Mouse (Mus musculus): ENCODE measurements at regions not wholly inside any gene's neighbourhood (a gene's known extent, or its start where the extent isn't known, plus 50 kb on each side); places are given as distances from the start of the nearest gene placed in this dataset.

DNA sequence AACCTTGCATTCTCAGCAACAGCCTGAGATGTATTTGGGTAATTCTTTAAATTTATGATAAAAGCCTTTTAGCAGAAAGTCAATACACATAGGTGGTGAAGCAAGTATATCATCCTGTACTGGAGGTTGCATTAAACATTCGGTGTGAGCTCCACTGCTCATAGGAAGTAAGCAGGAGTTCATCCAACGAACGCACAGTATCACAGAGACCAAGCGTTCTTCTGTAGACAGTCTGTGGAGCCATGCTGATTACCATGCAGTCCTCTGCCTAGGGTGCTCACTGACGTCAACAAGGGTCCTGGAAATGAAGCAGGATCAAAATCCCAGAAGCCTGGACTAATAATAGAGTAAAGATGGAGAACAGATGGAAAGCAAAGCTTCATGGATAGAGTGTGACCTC, 391.1 kb upstream of the Mef2c start:
- DNase-seq = no peak

DNA sequence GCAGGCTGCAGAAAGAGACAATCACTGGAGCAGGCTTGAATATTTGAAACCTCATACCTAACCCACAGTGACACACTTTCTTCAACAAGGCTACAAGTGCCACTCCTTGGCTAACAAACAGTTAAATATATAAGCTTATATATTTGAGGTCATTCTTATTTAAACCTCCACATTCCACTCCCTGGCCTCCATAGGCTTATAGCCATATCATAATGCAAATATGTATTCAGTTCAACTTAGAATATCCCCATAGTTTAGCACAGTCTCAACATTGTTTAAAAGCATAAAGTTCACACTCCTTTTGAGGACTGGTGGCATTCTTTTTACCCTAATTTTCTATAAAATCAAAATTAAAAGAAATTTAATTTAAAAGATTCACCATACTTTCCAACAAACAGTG, 390.0 kb upstream of the Mef2c start:
- no peak for DNase-seq

DNA sequence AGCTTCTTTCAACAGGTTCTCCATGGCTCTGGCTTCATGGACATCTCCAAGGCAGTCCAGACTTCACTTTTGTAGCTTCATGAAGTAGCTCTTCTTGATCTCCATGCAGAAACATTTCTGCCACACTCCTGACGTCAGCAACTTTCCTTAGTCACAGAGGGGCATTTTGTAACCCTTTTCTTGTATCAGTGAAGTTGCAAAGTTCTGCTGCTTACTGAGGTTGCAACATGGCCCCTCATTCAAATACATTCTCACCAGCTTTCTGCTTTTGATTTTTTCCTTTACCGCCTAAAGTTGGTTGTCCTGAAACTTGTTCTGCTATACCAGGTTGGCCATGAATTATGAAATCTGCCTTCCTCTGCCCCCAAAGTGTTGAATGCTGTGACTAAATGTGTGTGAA, 389.4 kb upstream of the Mef2c start:
- no peak for DNase-seq

DNA sequence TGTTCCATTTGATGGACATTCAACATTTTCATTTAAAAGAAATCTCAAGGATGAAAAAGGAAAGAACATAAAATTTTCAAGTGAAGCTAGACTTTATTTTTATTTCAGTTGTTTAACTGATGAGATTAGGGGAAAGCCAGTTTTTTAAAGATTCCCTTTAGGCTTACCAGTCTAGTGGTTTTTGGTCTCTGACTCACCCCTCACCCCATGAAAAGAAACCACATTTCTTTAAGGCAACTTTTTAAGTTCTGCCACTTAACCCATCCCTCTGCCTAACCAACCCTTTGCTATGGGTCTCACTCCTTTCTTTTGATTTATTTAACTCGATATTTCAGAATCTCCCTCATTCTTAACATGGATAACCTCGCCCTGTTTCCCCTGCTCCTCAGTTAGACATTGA, 388.1 kb upstream of the Mef2c start:
- no peak for DNase-seq

DNA sequence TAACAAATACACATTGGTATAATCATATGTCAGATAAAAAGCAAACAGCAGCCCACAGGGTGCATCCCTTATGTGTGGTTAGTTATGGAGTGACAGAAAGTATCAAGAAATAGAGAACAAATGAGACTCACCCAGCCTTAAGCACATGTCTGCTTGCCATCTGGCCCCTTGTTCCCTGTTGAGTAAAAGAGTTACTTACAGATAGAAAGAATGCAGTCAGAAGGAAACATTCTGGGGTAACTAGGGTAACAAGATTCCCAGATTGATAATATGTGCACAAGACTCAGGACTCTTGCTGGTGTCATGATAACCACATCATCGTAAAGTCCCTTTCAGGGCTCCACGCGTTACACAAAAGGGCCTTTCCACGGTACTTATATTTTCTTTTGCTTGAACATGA, 383.5 kb upstream of the Mef2c start:
- DNase-seq = no peak

DNA sequence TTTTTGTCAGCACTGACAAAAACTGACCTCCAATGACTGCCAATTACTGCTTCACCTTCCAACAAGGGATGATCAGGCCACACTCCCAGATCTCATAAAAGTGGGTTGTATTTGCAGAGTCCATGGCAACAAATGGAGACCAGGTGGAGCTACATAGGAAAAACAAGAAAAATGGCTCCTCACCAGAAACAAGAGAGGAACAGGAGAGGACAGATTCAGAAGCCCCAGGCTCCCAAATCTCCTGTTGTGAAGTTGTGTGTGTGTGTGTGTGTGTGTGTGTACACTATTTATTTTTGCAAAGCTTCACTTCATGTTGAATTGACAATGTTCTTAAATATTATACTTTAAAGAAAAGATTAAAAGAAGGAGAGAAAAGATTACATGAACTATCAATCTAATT, 380.2 kb upstream of the Mef2c start:
- DNase-seq = no peak

DNA sequence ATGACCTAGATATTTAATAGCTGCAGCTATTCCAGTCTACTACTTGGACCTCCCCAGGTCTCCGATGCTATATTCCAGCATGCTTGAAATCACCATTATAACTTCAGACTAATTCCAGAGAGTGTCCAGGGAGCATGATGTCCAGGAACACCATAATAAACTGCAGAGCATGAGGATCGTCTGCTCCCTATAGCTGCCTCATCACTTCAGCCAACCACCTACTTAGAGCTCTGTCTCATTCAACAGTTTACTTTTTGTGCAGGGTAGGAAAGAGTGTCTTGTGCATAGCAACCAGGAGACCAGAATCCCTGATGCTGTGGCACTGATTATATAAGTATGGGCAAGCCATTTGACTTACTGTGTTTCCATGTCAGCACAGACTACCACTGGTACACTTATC, 379.2 kb upstream of the Mef2c start:
- DNase-seq = no peak

DNA sequence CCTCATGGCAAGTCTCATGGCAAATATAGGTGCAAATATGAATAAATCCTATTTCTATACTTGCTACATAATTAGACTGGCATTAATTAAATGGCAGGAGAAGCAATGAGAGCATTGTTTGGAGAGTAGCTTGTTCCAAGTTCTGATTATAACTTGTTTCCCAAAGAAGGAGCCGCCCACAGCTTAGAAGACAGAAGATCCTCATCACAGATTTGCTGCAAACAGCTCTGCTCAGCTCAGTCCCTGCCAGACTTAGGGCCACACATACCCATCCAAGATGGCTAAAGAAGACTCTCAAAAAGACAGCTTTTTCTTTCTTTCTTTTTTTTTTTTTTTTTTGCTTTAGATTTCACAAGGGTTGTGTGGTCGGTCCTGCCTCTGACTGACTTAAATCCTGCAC, 377.4 kb upstream of the Mef2c start:
- DNase-seq = no peak

DNA sequence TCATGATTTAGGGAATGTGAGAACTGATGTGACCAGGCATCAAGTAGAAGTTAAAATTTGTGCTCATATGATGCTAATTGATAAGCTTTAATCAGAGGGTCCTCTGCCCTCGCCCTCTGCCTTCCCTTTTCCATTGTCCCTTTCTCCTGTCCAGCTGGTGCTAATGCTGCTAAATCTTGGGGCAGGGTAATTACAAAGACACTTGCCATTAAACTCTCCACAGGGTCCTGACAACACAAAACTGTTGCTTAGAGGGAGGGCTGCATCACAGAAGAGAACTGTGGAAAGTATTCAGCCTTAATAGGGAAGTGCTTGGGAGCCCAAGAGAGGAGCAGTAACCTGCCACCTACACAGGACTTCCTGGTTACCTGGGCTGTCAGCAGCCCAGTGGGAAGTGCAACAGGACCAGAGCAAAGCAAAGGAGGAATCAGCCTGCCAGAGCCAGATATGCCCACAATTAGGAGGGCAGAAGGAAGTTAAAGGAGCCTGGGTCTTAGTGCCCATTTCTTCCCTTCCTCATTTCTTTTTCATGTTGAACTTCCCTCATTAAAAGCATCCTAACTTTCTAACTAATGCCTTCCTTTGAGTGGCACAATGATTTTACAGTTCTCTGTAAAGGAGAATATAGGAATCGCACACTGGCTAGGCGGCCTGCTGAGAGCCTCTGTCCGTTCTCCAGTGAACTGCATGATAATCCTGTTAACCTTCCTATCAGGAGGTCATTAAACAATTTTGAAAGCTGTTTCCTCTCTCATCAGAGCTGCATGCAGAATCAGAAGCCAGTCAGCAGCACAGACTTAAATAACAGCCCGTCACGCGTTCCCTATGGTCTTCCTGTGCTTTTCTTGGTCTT, 372.5 kb upstream of the Mef2c start:
- no peak for DNase-seq

DNA sequence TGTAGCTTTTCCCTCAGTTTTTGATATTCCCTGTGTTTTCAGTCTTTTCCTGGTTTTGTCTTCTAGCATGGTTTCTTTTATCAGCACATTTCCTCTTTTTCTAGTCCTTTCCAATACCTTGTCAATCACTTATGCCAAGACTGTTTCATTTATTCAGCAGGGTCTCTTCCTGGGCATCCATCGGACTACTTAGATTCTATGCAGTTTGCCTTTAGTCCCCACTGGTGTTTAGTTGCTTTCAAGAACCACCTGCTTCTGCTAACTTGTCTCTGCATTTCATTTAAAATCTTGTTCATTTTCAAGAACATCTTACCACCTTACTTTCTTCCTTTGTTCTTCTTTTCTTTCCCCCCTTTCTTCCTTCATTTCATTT, 371.9 kb upstream of the Mef2c start:
- DNase-seq = no peak

DNA sequence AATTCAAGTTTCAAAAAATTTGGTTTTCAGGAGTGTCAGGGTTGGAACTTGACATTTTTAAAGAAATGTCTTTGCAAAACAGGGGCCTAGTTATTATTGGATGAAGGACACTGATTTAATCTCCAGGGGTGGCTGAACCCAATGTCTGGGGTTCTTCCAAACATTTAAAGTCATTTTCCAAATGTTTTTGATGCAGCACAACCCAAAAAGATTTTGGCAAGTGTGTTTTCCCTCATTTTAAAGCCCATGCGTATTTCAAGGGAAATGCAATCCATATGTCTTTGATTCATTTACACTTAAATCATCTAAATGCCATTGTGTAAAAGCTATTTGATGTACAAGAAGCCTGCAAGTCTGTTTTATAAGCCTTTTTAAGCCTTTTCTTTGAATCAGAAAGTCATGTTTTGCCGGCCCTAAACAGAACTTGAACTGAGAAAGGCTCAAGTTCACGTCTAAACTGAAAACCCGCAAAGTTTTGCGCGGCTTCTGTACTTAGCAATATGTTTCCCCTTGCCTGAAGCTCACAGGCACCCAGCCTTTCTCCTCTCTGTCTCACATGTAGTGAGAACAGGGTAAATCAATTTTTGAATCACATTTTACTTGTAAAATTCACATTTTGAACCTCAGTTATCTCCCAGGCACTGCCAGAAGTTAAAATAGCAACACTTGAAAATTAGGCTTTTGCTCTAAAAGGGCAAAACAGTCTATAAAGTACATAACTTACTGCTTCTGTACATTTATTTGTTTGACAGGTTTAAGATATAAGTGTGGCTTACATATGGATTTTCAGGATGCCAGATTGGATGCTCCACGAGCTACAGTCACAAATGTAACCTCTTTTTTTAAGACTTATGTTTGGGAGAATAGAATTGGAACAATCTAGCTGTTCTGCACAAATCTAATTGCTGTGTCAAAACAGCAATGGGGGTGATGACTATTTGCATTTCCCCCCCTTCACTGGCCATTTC, 370.9 kb upstream of the Mef2c start:
- no peak for DNase-seq

DNA sequence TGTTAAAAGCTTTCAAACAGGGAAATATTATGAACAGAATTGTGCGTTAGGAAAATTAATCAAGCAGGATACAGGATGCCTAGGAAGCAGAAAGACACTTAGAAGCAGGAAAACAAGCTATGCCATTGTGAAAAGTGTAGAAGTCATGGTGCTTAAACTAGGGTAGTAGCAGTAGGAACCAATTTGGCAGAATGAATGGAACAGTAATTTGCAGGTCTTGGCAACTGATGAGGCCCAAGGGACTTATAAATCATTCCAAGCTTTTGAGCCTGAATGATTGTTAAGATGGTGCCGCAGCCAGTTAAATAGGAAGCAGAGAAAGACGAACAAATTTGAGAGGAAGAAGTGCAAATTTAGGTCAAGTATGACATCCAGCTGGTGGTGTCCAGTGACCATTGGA, 360.5 kb upstream of the Mef2c start:
- DNase-seq = no peak

DNA sequence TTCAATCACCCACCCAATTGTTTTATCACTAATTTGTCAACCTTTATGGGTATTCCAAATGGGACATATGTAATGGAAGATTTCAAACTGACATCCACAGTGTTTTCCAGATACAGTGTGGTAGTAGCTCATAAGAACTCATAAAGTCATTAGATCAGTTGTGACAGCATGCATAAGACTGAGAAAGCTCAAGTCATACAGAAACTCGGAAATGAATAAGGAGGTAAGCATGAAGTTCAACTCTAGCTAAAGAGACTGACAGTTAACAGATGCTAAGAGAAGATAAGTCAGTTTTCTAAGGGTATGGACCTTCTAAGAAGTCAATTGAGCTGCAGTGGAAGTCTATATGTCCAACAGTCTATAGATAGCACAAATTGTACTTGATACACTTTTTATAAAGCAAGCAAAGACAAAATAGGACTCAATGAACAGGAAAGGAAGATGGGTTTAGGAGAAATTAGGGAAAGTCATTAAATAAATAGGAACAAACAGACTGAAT, 349.2 kb upstream of the Mef2c start:
- no peak for DNase-seq

DNA sequence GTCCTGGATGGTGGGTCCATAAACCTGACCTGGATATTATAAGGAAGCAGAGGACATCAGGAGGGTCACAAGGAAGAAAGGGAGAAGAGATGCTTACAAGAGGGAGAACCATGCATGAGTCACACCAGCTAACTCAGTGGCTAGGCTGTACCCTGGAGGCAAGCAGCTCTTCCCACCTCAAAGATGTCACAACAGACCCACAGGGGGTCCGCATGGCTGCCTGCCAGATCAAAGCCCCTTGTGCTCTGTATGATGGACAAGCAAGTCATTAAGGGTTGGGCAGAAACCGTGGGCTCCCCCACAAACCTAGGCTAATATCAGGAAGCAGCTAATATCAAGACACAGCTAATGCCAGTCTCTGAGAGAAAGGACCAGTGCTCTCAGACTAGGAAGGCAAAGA, 343.9 kb upstream of the Mef2c start:
- DNase-seq = no peak

DNA sequence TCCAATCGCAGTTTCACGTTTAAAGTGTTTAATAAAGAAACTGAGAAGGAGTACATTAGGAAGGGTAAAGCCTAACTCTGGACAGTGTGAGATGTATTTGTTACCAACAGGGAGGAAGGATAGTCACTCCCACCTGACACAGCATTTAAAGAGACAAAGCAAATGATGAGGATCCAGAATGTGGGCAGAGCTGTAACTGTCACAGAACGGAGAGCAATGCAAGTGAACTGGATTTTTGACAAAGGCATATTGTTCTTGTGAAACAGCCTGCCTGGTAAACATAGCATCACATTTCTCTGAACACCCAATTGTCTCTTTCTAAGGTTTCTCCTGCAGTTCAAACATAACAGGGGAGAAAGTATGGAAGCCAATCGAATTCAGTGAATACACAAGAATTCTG, 341.1 kb upstream of the Mef2c start:
- no peak for DNase-seq

DNA sequence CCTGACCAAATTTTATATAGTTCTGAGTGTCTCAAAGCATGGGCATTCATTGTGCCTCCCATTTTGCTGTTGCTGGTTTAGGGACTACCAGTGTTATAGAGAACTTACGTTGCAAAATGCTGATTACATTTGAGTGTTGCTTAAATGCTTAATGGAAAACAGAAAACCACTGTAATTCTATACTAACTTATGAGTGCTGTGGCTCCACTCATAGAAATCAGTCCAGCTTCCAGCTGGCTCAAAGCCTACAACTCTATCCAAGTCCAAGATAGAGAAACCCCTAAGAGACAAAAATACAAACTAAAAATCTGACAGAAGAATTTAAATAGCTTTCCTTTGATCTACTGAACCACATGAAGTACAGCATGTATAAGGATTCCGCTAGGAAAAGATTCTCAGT, 328.7 kb upstream of the Mef2c start:
- DNase-seq = no peak

DNA sequence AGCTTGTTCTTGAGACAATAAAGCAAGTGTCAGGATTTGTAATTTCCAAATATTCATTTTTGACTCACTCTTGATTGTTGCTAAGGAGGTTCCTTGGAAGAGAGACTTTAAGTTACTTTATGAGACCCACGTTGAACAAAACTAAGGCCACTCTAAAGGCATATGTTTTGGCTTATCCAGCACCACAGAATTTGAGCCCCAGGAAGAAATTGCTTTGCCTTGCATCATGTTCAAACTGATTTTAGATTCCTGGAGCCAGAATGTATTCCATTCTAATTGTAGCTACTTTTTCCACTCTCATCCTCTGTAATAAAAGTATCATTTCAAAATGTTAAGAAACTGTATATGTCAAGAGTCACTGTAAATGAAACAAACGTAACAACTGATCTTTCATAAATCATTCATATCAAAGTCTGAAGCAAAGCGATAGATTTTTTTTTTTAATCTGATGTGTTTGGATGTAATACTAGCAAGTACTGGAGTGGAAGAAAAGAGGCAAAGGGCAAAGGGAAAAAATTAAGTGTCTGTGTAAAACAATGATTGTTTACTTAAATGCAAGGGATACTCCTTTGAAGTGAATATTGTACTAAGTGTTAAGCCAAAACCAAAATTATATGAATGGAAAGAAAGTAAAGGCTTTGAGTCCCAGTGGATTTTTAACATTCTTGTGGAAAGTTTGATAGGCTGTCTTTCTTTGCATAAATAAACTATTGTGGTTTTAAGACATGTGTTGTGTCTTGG, 301.7 kb upstream of the Mef2c start:
- no peak for DNase-seq

DNA sequence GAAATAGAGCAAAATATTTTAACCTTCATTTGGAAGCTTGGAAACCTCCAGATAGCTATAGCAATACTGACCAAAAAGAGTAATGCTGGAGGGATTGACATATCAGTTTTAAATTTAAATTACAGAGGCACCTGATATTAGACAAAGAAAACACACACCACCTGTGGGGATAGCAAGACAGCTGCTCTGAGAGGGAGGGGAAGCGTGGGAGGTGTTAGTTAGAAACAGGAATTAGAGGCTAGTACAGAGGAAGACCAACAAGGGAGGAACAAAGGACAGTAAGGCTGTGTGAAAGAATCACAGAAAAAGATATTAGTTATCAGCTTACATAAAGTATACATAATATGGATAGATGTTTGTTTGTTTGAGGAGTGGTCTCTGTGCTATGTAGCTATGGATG, 297.2 kb upstream of the Mef2c start:
- no peak for DNase-seq

DNA sequence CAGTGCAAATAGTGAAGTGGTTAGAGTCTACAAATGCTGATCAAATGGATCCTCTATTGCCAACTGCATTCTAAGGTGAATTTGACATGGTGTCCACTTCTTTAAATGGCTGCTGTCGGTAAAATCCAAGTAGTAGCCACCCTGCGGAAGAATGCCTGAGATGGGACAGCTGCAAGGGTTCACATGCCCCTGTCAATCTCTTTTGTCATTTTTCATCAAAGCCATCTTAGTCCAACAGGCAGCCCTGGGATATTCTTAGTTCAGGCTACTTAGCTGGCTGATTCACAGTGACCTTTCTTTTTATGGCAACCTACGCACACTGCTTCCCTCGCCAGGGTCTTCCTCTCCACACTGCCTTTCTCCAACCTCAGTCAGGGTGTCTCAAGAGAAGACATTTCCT, 296.3 kb upstream of the Mef2c start:
- DNase-seq = no peak

DNA sequence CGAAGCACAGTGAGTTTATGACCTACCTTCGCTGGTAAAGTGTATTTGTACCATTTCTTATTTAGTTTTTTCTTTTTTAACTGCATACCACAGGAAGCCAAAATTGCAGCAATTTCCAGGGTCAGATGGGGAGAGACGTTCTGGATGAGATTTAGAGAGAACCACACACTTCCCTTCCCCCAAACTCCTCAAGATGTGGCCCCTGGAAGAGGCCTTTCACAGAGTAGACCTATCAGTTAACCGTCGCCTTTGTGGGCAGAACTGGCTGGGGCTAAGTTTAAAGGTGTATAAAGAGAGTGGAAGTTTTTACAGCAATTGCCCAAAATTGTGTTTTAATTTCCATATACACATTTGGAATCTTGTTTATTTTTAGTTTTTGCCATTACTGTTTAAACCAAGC, 295.7 kb upstream of the Mef2c start:
- DNase-seq = no peak

DNA sequence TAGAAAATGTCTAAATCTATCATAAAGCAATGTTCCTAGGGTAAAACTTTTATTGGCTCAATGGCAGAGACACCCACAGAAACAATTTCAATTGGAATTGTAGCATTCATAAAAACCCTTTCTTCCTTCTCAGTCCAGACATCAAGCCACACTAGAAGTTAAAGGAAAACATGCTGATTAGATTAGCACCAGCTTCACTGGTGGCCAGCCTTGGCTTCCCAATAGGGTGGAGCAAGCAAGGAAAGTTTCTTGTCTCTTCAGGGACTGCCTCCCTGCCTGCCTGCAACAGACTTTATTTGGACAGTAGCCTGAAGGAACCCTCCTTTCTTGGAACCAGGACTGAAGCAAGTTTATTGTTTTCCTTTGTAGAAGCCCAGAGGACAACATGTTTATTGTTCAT, 289.0 kb upstream of the Mef2c start:
- DNase-seq = no peak

DNA sequence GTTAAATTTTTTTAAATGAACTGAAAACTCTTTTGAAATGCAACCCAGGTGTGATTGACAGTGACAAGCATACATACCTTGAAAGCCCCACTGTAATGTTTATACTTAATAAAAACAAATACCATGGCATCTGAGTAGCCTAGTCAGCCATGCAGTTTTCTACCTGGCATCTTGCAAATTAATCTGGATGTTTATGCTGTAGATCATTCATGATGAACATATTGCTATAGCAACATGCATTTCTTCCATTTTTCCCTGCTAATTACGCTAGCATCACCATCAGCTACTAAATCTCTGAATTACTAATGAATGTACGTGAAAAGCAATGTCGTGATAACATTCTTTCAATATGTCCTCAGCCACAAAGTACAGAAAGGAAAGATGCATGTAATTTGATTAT, 287.4 kb upstream of the Mef2c start:
- DNase-seq = no peak

DNA sequence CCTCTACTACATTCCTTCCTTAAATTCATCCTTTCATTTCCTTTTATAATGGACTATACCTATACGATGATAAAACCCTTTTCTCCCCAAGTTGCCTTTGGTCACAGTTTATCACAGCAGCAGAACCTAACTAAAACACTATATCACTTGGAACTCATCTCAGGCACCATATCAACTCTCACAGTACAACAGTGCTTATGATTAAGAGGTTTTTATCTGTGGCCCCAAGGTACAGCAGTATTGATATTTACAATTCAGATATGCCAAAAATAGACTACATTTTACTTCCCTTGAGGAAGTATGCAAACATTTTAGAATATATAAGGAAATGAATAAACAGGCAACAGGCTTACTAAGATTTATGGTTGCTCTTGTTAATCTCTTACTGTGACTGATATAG, 251.4 kb upstream of the Mef2c start:
- no peak for DNase-seq
